Mouse (Mus musculus): Measurements from ENCODE around the gene Hmcn2.
A peak's percentile ranks its signal among the peaks of the same experiment; 100 is the strongest.

The Hmcn2 gene

GRCm38 (mm10) chr2:31304801-31305665 lies 9.2 kb upstream of the Hmcn2 start:
- DNase-seq (ENCODE audit: low read depth, low spot score): peak; percentile 61

GRCm38 (mm10) chr2:31305684-31306083 lies 8.5 kb upstream of the Hmcn2 start:
- no peak for DNase-seq (ENCODE audit: low read depth, low spot score)

GRCm38 (mm10) chr2:31308257-31308656 lies 6.0 kb upstream of the Hmcn2 start:
- no peak for DNase-seq (ENCODE audit: low read depth, low spot score)

GRCm38 (mm10) chr2:31309549-31309948 lies 4.7 kb upstream of the Hmcn2 start:
- DNase-seq (ENCODE audit: low read depth, low spot score): no peak

- DNase-seq (ENCODE audit: low read depth, low spot score): no peak
These were observed 3.9 kb downstream of the Hmcn2 start for GRCm38 (mm10) chr2:31318162-31318561.

- DNase-seq (ENCODE audit: low read depth, low spot score): no peak
These were observed 5.0 kb downstream of the Hmcn2 start for GRCm38 (mm10) chr2:31319200-31319599.

GRCm38 (mm10) chr2:31327186-31327585 lies 13.0 kb downstream of the Hmcn2 start:
- DNase-seq (ENCODE audit: low read depth, low spot score): no peak

GRCm38 (mm10) chr2:31337706-31338330 lies 23.6 kb downstream of the Hmcn2 start:
- no peak for DNase-seq (ENCODE audit: low read depth, low spot score)

GRCm38 (mm10) chr2:31339826-31340225 lies 25.6 kb downstream of the Hmcn2 start:
- no peak for DNase-seq (ENCODE audit: low read depth, low spot score)

GRCm38 (mm10) chr2:31341726-31342535 lies 27.7 kb downstream of the Hmcn2 start:
- no peak for DNase-seq (ENCODE audit: low read depth, low spot score)

- peak; percentile 39 for DNase-seq (ENCODE audit: low read depth, low spot score)
These were observed 31.9 kb downstream of the Hmcn2 start for GRCm38 (mm10) chr2:31346096-31346495.

- DNase-seq (ENCODE audit: low read depth, low spot score): no peak
These were observed 34.2 kb downstream of the Hmcn2 start for GRCm38 (mm10) chr2:31348373-31348772.

- DNase-seq (ENCODE audit: low read depth, low spot score): no peak
These were observed 34.6 kb downstream of the Hmcn2 start for GRCm38 (mm10) chr2:31348850-31349249.

GRCm38 (mm10) chr2:31356771-31357170 lies 42.6 kb downstream of the Hmcn2 start:
- no peak for DNase-seq (ENCODE audit: low read depth, low spot score)

GRCm38 (mm10) chr2:31359316-31359715 lies 45.1 kb downstream of the Hmcn2 start:
- no peak for DNase-seq (ENCODE audit: low read depth, low spot score)

- no peak for DNase-seq (ENCODE audit: low read depth, low spot score)
These were observed 53.0 kb downstream of the Hmcn2 start for GRCm38 (mm10) chr2:31367186-31367585.

GRCm38 (mm10) chr2:31371396-31371795 lies 57.2 kb downstream of the Hmcn2 start:
- DNase-seq (ENCODE audit: low read depth, low spot score): no peak

- DNase-seq (ENCODE audit: low read depth, low spot score): no peak
These were observed 58.0 kb downstream of the Hmcn2 start for GRCm38 (mm10) chr2:31372186-31372585.

GRCm38 (mm10) chr2:31374415-31374814 lies 60.2 kb downstream of the Hmcn2 start:
- no peak for DNase-seq (ENCODE audit: low read depth, low spot score)

- no peak for DNase-seq (ENCODE audit: low read depth, low spot score)
These were observed 61.8 kb downstream of the Hmcn2 start for GRCm38 (mm10) chr2:31376057-31376456.

- no peak for DNase-seq (ENCODE audit: low read depth, low spot score)
These were observed 63.3 kb downstream of the Hmcn2 start for GRCm38 (mm10) chr2:31377481-31377880.

- DNase-seq (ENCODE audit: low read depth, low spot score): peak; percentile 34
These were observed 67.2 kb downstream of the Hmcn2 start for GRCm38 (mm10) chr2:31381292-31381846.
